Mouse (Mus musculus) megakaryocyte, embryonic 14.5 days (primary cell): ENCODE measurements around the gene Zcchc24. TPM values are rescaled to one million over a fixed set of nuclear protein-coding genes. Genes with fewer than 3 reads are reported as not detected.

Source experiments
- H3K27me3 ChIP-seq: replicated peaks from 2 replicates; pipeline ENCODE3; 2012; ENCODE audit warnings: inconsistent platforms
- H3K36me3 ChIP-seq: replicated peaks from 2 replicates; pipeline ENCODE3; 2012; ENCODE audit warnings: low read length, inconsistent platforms, mixed read lengths
- H3K4me1 ChIP-seq: 2 replicates; pipeline ENCODE4 v1.6.1; 2012; ENCODE audit warnings: inconsistent platforms
- H3K4me3 ChIP-seq: replicated peaks from 2 replicates; pipeline ENCODE3; 2012; ENCODE audit warnings: moderate library complexity, mild to moderate bottlenecking, inconsistent platforms
- H3K9me3 ChIP-seq: 2 replicates; pipeline ENCODE4 v1.6.1; 2012; ENCODE audit warnings: inconsistent platforms
- FLI1 ChIP-seq: IDR thresholded peaks from 2 replicates; pipeline ENCODE4 v1.6.1; 2012; ENCODE audit warnings: low read length, inconsistent platforms, mixed read lengths
- GATA1 ChIP-seq: IDR thresholded peaks from 3 replicates; pipeline ENCODE4 v1.6.1; 2012; ENCODE audit warnings: mixed read lengths, low read length, inconsistent platforms, borderline replicate concordance
- polyA plus RNA-seq: library from polyadenylated mRNA; stranded (reverse); fragments of >175 nt; gene quantifications from 2 replicates; pipeline ENCODE4 v1.2.3, GENCODE M21; 2012; ENCODE audit warnings: low replicate concordance; ENCODE audit not compliant: insufficient read depth

Zcchc24 gene
- polyA plus RNA-seq, 1 experiment = 1.7 TPM

- TF ChIP-seq FLI1 (no peak), GATA1 (no peak)
- Histone ChIP-seq H3K27me3 (peaks cover 29% of the 10 kb centered on the region), H3K36me3 (no peaks in the 10 kb centered on the region), H3K4me3 (no peak overlapping the region), H3K4me1 (peaks cover 57% of the 10 kb centered on the region), H3K9me3 (no peaks in the 10 kb centered on the region)
These were observed 59.9 kb downstream of the Zcchc24 start for GRCm38 (mm10) chr14:25708917-25709316.

DNA sequence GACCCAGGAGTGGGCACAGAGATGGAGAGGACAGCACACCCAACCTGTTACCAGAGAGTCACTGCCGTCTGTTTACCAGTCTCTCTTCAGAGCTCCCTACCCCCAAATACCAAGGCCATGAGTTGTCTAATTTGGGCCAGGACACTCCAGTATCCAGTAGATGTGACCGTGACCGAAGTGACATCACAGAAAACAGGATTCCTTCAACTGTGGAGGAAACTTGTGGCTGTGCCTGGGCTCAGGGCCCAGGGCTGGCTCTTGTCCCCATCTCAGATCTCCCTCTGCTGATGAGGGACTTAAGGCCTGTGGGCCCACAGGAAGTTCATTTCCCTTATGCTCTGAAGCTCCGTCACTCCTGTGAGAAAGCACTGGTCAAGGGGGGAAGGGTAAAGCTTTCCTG, 60.4 kb downstream of the Zcchc24 start:
- H3K4me1 ChIP-seq = peaks cover 55% of the 10 kb centered on the region
- TF ChIP-seq GATA1 (no peak), FLI1 (no peak)
- peaks cover 25% of the 10 kb centered on the region for H3K27me3 ChIP-seq
- peak overlapping the region; percentile 4 for H3K4me3 ChIP-seq
- no peaks in the 10 kb centered on the region for H3K36me3 ChIP-seq
- no peaks in the 10 kb centered on the region for H3K9me3 ChIP-seq

DNA sequence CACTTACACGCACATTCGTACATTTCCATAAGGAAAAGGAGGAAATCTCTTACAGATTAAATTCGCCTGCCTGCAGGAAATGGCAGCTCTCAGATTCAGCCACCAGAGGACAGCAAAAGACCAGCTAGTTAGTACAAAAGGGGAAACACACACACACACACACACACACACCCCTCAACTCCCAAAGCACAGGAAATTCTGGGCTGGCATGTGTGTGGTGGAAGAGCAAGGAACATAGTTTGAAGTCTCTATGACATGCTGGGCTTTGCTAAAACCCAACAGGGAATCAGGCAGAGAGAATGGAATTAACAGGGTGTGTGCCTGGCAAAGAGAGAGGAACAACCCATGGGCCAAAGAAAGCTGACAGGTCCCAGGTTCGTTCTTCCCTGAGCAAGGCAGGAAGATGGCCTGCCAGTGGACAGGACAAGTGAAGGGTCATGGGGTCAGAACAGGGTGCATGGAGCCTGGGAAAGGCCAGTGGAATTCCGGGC, 61.1 kb downstream of the Zcchc24 start:
- H3K4me3 ChIP-seq = no peak overlapping the region
- peaks cover 21% of the 10 kb centered on the region for H3K27me3 ChIP-seq
- peaks cover 7% of the 10 kb centered on the region for H3K36me3 ChIP-seq
- peaks cover 61% of the 10 kb centered on the region for H3K4me1 ChIP-seq
- no peaks in the 10 kb centered on the region for H3K9me3 ChIP-seq
- TF ChIP-seq FLI1 (no peak), GATA1 (no peak)

DNA sequence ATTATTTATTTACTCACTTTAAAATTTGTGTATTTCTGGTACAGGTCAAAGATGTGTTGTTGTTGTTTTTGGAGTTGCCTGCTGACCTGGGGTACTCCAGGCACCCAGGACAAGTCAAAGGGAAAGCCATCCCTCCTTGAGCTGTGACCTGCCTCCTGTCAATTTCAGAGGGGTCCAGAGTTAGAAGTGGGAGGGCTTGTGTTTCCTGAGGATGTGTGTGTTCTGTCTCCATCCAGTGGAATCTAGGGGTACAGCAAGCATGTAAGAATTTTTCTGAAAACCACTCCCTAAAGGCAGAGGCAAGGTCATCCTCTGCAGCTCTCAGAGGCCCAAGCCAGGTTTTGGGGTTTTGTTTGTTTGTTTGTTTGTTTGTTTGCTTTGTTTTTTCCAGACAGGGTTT, 66.9 kb downstream of the Zcchc24 start:
- no peak overlapping the region for H3K4me3 ChIP-seq
- TF ChIP-seq FLI1 = no peak
- TF ChIP-seq GATA1 = no peak
- H3K27me3 ChIP-seq = no peaks in the 10 kb centered on the region
- H3K9me3 ChIP-seq = no peaks in the 10 kb centered on the region
- H3K4me1 ChIP-seq = peaks cover 81% of the 10 kb centered on the region
- H3K36me3 ChIP-seq = peaks cover 64% of the 10 kb centered on the region

DNA sequence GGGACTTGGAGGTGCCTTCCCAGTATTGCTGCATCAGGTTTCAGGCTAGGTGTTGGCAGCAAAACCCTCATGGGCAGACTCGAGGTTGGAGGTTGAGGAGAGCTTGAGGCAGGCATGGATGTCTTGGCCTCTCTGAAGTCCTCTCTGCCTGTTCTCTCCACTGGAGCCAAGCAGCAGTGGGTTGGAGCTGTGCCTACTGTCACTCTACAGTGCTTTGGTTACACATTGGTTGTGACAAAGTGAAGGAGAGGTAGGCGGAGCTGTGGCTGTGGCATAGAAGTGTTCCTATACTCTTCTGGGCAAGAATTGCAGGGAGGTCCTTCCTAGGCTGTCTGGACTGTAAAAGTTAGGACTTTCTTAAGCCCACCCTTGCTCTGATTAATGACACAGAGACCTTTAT, 72.5 kb downstream of the Zcchc24 start:
- TF ChIP-seq FLI1 (no peak), GATA1 (no peak)
- Histone ChIP-seq H3K9me3 (no peaks in the 10 kb centered on the region), H3K4me3 (peak overlapping the region; percentile 97), H3K4me1 (peaks cover 90% of the 10 kb centered on the region), H3K36me3 (peaks cover 79% of the 10 kb centered on the region), H3K27me3 (peaks cover 14% of the 10 kb centered on the region)

GRCm38 (mm10) chr14:25695059-25695458, 73.8 kb downstream of the Zcchc24 start:
- H3K36me3 ChIP-seq = peaks cover 68% of the 10 kb centered on the region
- peaks cover 14% of the 10 kb centered on the region for H3K27me3 ChIP-seq
- peaks cover 81% of the 10 kb centered on the region for H3K4me1 ChIP-seq
- TF ChIP-seq FLI1 (peak; percentile 99), GATA1 (peak; percentile 93)
- no peaks in the 10 kb centered on the region for H3K9me3 ChIP-seq
- H3K4me3 ChIP-seq = peak overlapping the region; percentile 97

- H3K9me3 ChIP-seq = no peaks in the 10 kb centered on the region
- H3K27me3 ChIP-seq = peaks cover 14% of the 10 kb centered on the region
- H3K36me3 ChIP-seq = peaks cover 63% of the 10 kb centered on the region
- H3K4me3 ChIP-seq = peak overlapping the region; percentile 97
- peaks cover 80% of the 10 kb centered on the region for H3K4me1 ChIP-seq
- TF ChIP-seq FLI1 = no peak
- no peak for TF ChIP-seq GATA1
These were observed 74.3 kb downstream of the Zcchc24 start for GRCm38 (mm10) chr14:25694569-25694897.

- peaks cover 17% of the 10 kb centered on the region for H3K27me3 ChIP-seq
- H3K4me3 ChIP-seq = peak within 1 kb of the TSS; percentile 97
- peaks cover 58% of the 10 kb centered on the region for H3K36me3 ChIP-seq
- H3K4me1 ChIP-seq = peaks cover 80% of the 10 kb centered on the region
- no peaks in the 10 kb centered on the region for H3K9me3 ChIP-seq
- TF ChIP-seq GATA1 (no peak), FLI1 (no peak)
These were observed 74.8 kb downstream of the Zcchc24 start, which contains the start of gene Ppif for GRCm38 (mm10) chr14:25693888-25694568. Ppif (plus strand) TSS chr14:25694154.

DNA sequence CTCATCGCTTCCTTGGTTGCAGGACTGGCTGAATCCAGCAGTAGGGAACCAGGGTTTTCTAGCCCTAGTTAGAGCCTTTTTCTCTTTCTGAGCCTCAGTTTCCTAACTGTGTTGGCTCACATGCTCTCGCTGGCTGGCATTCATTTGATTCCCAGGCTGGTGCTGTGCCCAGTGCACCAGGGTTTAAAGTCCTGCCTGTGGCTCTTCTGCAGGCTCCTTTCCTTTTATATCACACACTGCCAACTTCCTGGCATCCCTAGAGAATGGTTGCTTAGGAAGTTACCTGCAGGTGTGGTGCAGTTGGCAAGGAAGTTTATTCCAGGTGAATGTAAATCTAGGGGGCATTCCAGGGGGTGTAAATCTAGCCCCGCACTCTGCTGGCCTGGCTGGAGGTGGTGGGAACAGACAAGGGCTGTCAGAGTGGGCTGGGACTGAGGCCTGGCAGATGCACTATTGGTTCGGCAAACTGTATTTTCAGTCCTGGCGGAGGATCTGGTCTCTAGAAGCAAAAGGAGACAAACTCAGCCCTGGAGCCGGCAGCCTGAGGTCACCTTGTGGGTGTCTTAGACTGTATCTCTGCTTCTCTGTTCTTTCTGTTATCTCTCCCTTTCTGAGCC, 75.5 kb downstream of the Zcchc24 start:
- TF ChIP-seq GATA1 (no peak), FLI1 (no peak)
- peaks cover 80% of the 10 kb centered on the region for H3K4me1 ChIP-seq
- H3K4me3 ChIP-seq = peak overlapping the region; percentile 97
- H3K9me3 ChIP-seq = no peaks in the 10 kb centered on the region
- H3K27me3 ChIP-seq = peaks cover 17% of the 10 kb centered on the region
- H3K36me3 ChIP-seq = peaks cover 51% of the 10 kb centered on the region
